Mouse (Mus musculus) C2C12 (cell line): ENCODE data around the gene Ggt7. TPM values are rescaled to one million over a fixed set of nuclear protein-coding genes. Genes with fewer than 3 reads are reported as not detected.

Experiments used
- H3K27me3 ChIP-seq: one replicate; pipeline ENCODE4 v1.6.1; 2011; ENCODE audit not compliant: control insufficient read depth, insufficient read depth, insufficient read length
- H3K36me3 ChIP-seq: one replicate; pipeline ENCODE4 v1.6.1; 2011; ENCODE audit not compliant: control insufficient read depth, insufficient read depth
- H3K4me3 ChIP-seq: one replicate; pipeline ENCODE4 v1.5.1; 2011; ENCODE audit warnings: mild to moderate bottlenecking, control low read depth; ENCODE audit not compliant: poor library complexity, insufficient read depth, severe bottlenecking
- H3K79me2 ChIP-seq: one replicate; pipeline ENCODE4 v1.6.1; 2011; ENCODE audit not compliant: control insufficient read depth, insufficient read depth
- H3K79me3 ChIP-seq: one replicate; pipeline ENCODE4 v1.6.1; 2011; ENCODE audit warnings: low read depth, control low read depth
- H3ac ChIP-seq: one replicate; pipeline ENCODE3; 2011; ENCODE audit warnings: low read depth; ENCODE audit not compliant: control insufficient read depth, insufficient read length
- CEBPB ChIP-seq: IDR thresholded peaks from one replicate; pipeline ENCODE4 v1.6.1; 2011; ENCODE audit warnings: low read depth, mild to moderate bottlenecking, control low read depth, moderate library complexity
- MYOD1 ChIP-seq: IDR thresholded peaks from one replicate; pipeline ENCODE4 v1.6.1; 2011; ENCODE audit warnings: low read depth; ENCODE audit not compliant: control insufficient read depth, insufficient read length
- MYOG ChIP-seq: IDR thresholded peaks from one replicate; pipeline ENCODE4 v1.6.1; 2011; ENCODE audit not compliant: control insufficient read depth, insufficient read length; ENCODE audit errors: extremely low read depth
- polyA plus RNA-seq: library from polyadenylated mRNA; unstranded; fragments of >200 nt; fragmentation: generic; extraction: Trizol; gene quantifications from one replicate; pipeline ENCODE4 v1.2.1, GENCODE M21; 2012; ENCODE audit warnings: missing spikeins

The Ggt7 gene
- polyA plus RNA-seq, 1 experiment: 2.6 TPM

DNA sequence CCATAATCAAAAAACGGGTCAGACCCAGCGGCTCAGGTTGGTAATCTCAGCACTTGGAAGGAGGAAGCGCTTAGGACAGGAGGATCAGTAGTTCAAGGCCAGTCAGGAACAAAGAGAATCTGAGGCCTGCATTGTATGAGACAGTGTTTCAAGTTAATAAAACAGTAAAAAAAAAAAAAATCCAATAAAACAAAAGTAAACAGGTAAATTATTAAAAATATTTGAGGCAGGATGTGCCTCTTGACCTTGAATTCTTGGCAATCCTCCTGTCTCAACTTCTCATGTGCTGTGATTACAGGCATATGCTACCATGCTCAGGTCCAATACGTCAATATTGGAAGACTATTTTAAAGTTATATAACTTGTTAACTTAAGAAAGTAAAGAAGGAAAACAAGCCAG is 75.1 kb downstream of the Ggt7 start:
- Histone ChIP-seq H3K36me3 (peaks cover under 1% of the 10 kb centered on the region), H3K27me3 (no peaks in the 10 kb centered on the region), H3ac (no peak overlapping the region), H3K79me2 (peaks cover 69% of the 10 kb centered on the region), H3K79me3 (peaks cover 7% of the 10 kb centered on the region), H3K4me3 (no peak overlapping the region)
- no peak for TF ChIP-seq MYOD1
- no peak for TF ChIP-seq MYOG
- TF ChIP-seq CEBPB: no peak

Other genes with a start within 250 kb of the Ggt7 start
- 63.1 TPM for gene Map1lc3a, start 241.9 kb downstream of the Ggt7 start, polyA plus RNA-seq
- gene Pigu, start 160.8 kb downstream of the Ggt7 start, polyA plus RNA-seq: 30.7 TPM
- gene Trp53inp2, start 137.2 kb downstream of the Ggt7 start, polyA plus RNA-seq: 13.8 TPM
- gene Ncoa6, start 44.3 kb downstream of the Ggt7 start, polyA plus RNA-seq: 9.4 TPM
- 3.1 TPM for gene Acss2, start 289 bp downstream of the Ggt7 start, polyA plus RNA-seq
- 39.4 TPM for gene Gss, start 74.6 kb upstream of the Ggt7 start, polyA plus RNA-seq
- gene Myh7b, start 93.0 kb upstream of the Ggt7 start, polyA plus RNA-seq: 0.09 TPM
- 70.5 TPM for gene Trpc4ap, start 174.1 kb upstream of the Ggt7 start, polyA plus RNA-seq
- gene Edem2, start 211.2 kb upstream of the Ggt7 start, polyA plus RNA-seq: 19.0 TPM
- not detected for gene Gm17581, start 217.6 kb upstream of the Ggt7 start, polyA plus RNA-seq
- gene Procr, start 232.9 kb upstream of the Ggt7 start, polyA plus RNA-seq: 4.4 TPM